Mouse (Mus musculus) midbrain, embryonic 11.5 days (tissue): ENCODE results near the gene Naa25. TPM values are rescaled to one million over a fixed set of nuclear protein-coding genes. Genes with fewer than 3 reads are reported as not detected.

Experiments
- ATAC-seq: fragments of 200-750 bp; cut with Nextera tagmentation; 2 replicates; pipeline ENCODE4 v1.8.0; 2017; ENCODE audit warnings: moderate TSS enrichment, moderate library complexity; ENCODE audit not compliant: low FRiP score
- DNase-seq: peaks from one replicate; pipeline ENCODE4 v3.0.0; 2015; ENCODE audit warnings: low spot score; ENCODE audit errors: missing footprints
- H3K27ac ChIP-seq: fragments of 300-500 bp; sonication (generic); 2 replicates; pipeline ENCODE4 v1.5.1; 2014; ENCODE audit warnings: low read depth, low read length
- H3K27me3 ChIP-seq: fragments of 300-500 bp; sonication (generic); 2 replicates; pipeline ENCODE4 v1.6.1; 2014; ENCODE audit warnings: mild to moderate bottlenecking, low read length, moderate library complexity, mixed read lengths; ENCODE audit not compliant: control insufficient read depth, insufficient read depth
- H3K36me3 ChIP-seq: fragments of 300-500 bp; sonication (generic); 2 replicates; pipeline ENCODE4 v1.6.1; 2014; ENCODE audit warnings: mild to moderate bottlenecking, low read length, moderate library complexity, mixed read lengths; ENCODE audit not compliant: control insufficient read depth, insufficient read depth
- H3K4me1 ChIP-seq: fragments of 300-500 bp; sonication (generic); 2 replicates; pipeline ENCODE4 v1.6.1; 2014; ENCODE audit warnings: low read length; ENCODE audit not compliant: control insufficient read depth, insufficient read depth
- H3K4me2 ChIP-seq: fragments of 300-500 bp; sonication (generic); 2 replicates; pipeline ENCODE4 v1.6.1; 2014; ENCODE audit warnings: mild to moderate bottlenecking, moderate library complexity
- H3K4me3 ChIP-seq: fragments of 300-500 bp; sonication (generic); 2 replicates; pipeline ENCODE4 v1.5.1; 2014; ENCODE audit warnings: low read depth, low read length
- H3K9ac ChIP-seq: fragments of 300-500 bp; sonication (generic); 2 replicates; pipeline ENCODE4 v1.6.1; 2014; ENCODE audit warnings: low read length
- H3K9me3 ChIP-seq: fragments of 300-500 bp; sonication (generic); 2 replicates; pipeline ENCODE4 v1.6.1; 2016; ENCODE audit warnings: low read length; ENCODE audit not compliant: control insufficient read depth
- WGBS: fragments of 180-500 bp; shearing (Covaris S2); extraction: QIAGEN DNeasy Blood & Tissue Kit; methylation state at CpG from one replicate; pipeline ENCODE4 v1.1.7; 2014; 5-methylcytosine and 5-hydroxymethylcytosine counted together
- polyA plus RNA-seq: library from polyadenylated mRNA; unstranded; fragments of >200 nt; fragmentation: Nextera tagmentation; extraction: Ambion mirVana; gene quantifications from 2 replicates; pipeline ENCODE4 v1.2.1, GENCODE M21; 2014

Naa25 gene
- polyA plus RNA-seq, 1 experiment from 2014 or later, result 46.9 TPM

GRCm38 (mm10) chr5:121378678-121379256 is 19.0 kb upstream of the Naa25 start:
- ATAC-seq, result no peak
- 94% methylated on average over 13 of the region's 13 CpGs for WGBS
- H3K4me1 ChIP-seq, result no peaks in the 10 kb centered on the region
- H3K36me3 ChIP-seq, result peaks cover 25% of the 10 kb centered on the region
- no peak overlapping the region for H3K27ac ChIP-seq
- H3K4me2 ChIP-seq, result no peak overlapping the region
- H3K9ac ChIP-seq, result no peak overlapping the region
- peaks cover 6% of the 10 kb centered on the region; the same call in 1 of the 2 replicates for H3K9me3 ChIP-seq
- DNase-seq, result no peak
- no peaks in the 10 kb centered on the region for H3K27me3 ChIP-seq
- H3K4me3 ChIP-seq, result no peak overlapping the region

GRCm38 (mm10) chr5:121380692-121381091 is 17.0 kb upstream of the Naa25 start:
- Histone ChIP-seq H3K27ac (no peak overlapping the region), H3K4me1 (peaks cover 4% of the 10 kb centered on the region), H3K9me3 (peaks cover 6% of the 10 kb centered on the region; the same call in 1 of the 2 replicates), H3K4me2 (no peak overlapping the region), H3K36me3 (peaks cover 12% of the 10 kb centered on the region), H3K27me3 (no peaks in the 10 kb centered on the region), H3K4me3 (no peak overlapping the region), H3K9ac (no peak overlapping the region)
- DNase-seq (no peak), ATAC-seq (no peak)
- 98% methylated on average over 2 of the region's 2 CpGs for WGBS

DNA sequence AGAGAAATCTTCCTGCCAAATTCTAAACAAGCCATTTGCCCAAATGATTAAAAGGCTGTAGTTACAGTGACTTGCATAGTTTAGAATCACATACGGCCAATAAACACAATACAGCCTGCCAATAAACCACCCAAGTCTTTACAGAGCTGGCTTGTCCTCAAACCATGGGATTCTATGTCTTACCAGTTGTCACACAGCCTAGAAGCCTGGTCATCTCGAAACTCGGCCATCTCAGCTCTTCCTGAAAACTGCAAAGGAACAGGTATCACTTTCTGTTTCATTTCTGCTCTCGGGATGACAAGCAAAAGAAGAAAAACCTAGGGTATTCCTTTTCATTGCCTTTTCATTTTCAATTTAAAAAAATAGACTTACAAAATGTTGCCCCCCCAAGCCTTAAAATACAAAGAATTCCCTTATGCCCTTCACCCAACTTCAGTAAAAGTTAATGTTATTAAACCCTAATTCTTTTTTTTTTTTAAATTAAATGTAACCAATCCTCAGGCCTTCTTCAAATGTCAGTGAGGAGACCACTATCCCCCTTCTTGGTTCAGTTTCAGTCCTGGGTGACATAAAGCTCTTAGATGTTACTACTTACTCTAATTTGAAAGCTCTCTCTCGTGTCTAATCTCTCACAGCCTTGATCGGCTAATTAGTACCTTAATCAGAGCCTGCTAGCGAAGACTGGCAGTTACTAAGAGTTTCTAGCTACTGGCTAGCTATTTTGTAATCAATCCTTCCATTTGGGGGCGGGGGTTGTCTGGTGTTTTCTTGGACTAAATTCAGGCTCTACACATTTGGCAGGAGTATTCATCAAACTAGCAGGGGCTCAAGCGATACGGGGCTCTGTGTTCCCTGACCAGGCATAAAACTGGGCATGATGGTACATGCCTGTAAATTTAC is 13.6 kb upstream of the Naa25 start:
- Histone ChIP-seq H3K9me3 (peaks cover 6% of the 10 kb centered on the region; the same call in 1 of the 2 replicates), H3K4me2 (peak overlapping the region; percentile 71), H3K4me1 (peaks cover 4% of the 10 kb centered on the region), H3K4me3 (peak overlapping the region; percentile 78), H3K27me3 (peaks cover 3% of the 10 kb centered on the region; the same call in 1 of the 2 replicates), H3K9ac (peak overlapping the region; percentile 82), H3K27ac (no peak overlapping the region), H3K36me3 (peaks cover 8% of the 10 kb centered on the region)
- DNase-seq, result peak; percentile 79
- no peak for ATAC-seq
- WGBS, result 70% methylated on average over 10 of the region's 10 CpGs

DNA sequence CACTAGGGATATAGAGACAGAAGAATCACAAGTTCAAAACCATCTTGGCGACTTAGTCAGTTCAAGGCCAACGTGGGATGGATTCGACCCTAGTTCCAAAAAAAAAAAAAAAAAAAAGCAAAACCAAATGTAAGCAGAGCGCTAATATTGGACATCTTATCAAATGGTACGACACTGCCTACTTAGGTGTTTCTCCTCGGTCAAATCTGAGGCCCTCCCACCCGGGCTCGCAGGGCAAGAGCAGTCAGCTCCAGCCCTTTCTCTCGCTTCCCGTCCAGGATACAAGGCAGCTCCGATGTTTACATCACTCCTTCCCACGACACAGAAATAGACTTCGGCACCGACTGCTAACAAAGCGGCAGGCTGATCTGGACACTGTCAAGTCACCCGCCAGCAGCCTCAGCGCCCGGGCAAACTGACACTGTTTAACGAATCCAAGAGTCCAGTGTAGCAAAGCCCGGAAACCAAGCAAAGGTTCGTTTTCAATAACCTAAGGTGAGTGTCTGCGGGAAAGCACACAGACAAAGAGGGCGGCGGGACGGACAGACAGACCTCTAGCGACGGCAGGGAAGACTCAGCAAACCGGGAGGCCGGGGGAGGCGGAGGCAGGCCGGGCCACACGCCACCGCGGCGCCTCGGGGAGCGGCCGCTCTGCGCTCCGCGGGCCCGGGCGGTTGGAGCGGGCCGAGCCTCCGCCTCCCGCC is 12.8 kb upstream of the Naa25 start:
- DNase-seq, result peak; percentile 96
- peak; percentile 79 for ATAC-seq
- 4% methylated on average over 29 of the region's 47 CpGs for WGBS

GRCm38 (mm10) chr5:121385461-121386119 is 12.1 kb upstream of the Naa25 start, which contains the start of gene Trafd1:
Gene Trafd1 (minus strand): TSS chr5:121385632.
- Histone ChIP-seq H3K4me3 (peak within 1 kb of the TSS; percentile 78), H3K4me1 (peaks cover 4% of the 10 kb centered on the region), H3K36me3 (peaks cover 8% of the 10 kb centered on the region), H3K4me2 (peak within 1 kb of the TSS; percentile 71), H3K9ac (peak within 1 kb of the TSS; percentile 82), H3K9me3 (peaks cover 6% of the 10 kb centered on the region; the same call in 1 of the 2 replicates), H3K27me3 (peaks cover 3% of the 10 kb centered on the region; the same call in 1 of the 2 replicates), H3K27ac (peak within 1 kb of the TSS; percentile 71)
- DNase-seq (peak; percentile 97), ATAC-seq (peak; percentile 95)
- under 1% methylated on average over 26 of the region's 45 CpGs for WGBS

More for the DNA sequence above, 12.8 kb upstream of the Naa25 start:
- Histone ChIP-seq H3K27ac (peak overlapping the region; percentile 71), H3K4me1 (peaks cover 4% of the 10 kb centered on the region), H3K36me3 (peaks cover 8% of the 10 kb centered on the region), H3K4me3 (peak overlapping the region; percentile 78), H3K4me2 (peak overlapping the region; percentile 71), H3K9me3 (peaks cover 6% of the 10 kb centered on the region; the same call in 1 of the 2 replicates), H3K27me3 (peaks cover 3% of the 10 kb centered on the region; the same call in 1 of the 2 replicates), H3K9ac (peak overlapping the region; percentile 82)

GRCm38 (mm10) chr5:121386120-121386909 is 11.4 kb upstream of the Naa25 start:
- Histone ChIP-seq H3K4me1 (peaks cover 4% of the 10 kb centered on the region), H3K9ac (no peak overlapping the region), H3K36me3 (peaks cover 3% of the 10 kb centered on the region), H3K4me2 (peak overlapping the region; percentile 71), H3K4me3 (peak overlapping the region; percentile 78), H3K9me3 (no peaks in the 10 kb centered on the region), H3K27me3 (peaks cover 3% of the 10 kb centered on the region; the same call in 1 of the 2 replicates), H3K27ac (no peak overlapping the region)
- WGBS, result 39% methylated on average over 22 of the region's 22 CpGs
- peak; percentile 85 for DNase-seq
- ATAC-seq, result no peak

DNA sequence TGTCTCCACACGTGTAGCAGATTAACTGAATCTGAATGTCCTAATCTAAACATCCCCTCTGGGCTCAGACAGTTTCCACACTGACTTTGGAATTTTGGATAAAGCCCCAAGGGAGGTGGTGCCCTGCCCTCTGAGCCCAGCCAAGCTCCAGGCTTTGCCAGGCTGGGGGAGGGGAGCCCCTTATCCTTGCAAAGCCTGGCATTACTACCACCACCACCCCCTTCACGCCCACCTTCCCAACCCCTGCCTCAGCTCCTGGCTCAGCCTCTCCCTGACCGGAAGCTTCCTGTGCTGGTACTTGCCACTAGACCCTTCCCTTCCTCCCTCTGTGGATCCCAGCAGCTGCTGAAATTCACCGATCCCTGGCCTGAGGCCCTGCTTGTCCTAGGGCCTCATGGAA is 10.6 kb upstream of the Naa25 start:
- Histone ChIP-seq H3K36me3 (no peaks in the 10 kb centered on the region), H3K4me3 (no peak overlapping the region), H3K9ac (no peak overlapping the region), H3K9me3 (no peaks in the 10 kb centered on the region), H3K4me2 (no peak overlapping the region), H3K4me1 (peaks cover 4% of the 10 kb centered on the region), H3K27me3 (peaks cover 3% of the 10 kb centered on the region; the same call in 1 of the 2 replicates), H3K27ac (no peak overlapping the region)
- DNase-seq, result no peak
- ATAC-seq, result no peak
- 70% methylated on average over 4 of the region's 4 CpGs for WGBS

DNA sequence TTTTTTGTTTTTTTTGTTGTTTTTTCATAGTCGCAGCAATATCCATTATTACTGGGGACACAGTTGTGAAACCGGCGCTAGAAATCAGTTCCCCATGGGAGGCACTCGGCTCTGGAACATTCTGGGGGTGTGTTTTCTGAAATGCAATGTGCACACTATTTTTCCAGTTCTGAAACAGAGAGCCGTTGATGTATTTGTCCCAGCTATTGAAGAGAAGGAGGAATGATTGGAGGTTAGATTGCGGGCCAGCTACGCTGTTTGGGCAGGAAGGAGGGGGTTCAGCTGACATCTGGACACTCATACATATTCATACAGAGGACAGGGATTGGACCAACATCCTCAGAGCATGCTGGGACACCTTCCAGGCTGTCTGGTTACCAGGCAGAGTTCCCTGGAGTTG is 8.6 kb upstream of the Naa25 start:
- Histone ChIP-seq H3K4me3 (no peak overlapping the region), H3K27ac (no peak overlapping the region)

More for the DNA sequence above, 8.6 kb upstream of the Naa25 start:
- DNase-seq (no peak), ATAC-seq (no peak)
- peaks cover 4% of the 10 kb centered on the region for H3K4me1 ChIP-seq
- no peak overlapping the region; the same call in 1 of the 2 replicates for H3K9ac ChIP-seq
- no peak overlapping the region for H3K4me2 ChIP-seq
- H3K27me3 ChIP-seq, result peaks cover 3% of the 10 kb centered on the region; the same call in 1 of the 2 replicates
- no peaks in the 10 kb centered on the region for H3K36me3 ChIP-seq
- no peaks in the 10 kb centered on the region for H3K9me3 ChIP-seq
- 60% methylated on average over 7 of the region's 7 CpGs for WGBS
